Mouse (Mus musculus) c-Kit-negative CD71-positive TER-119-positive erythroid progenitor cells, embryonic 14.5 days (primary cell): ENCODE measurements around the gene Dlx2.

Experiments
- DNase-seq: peaks from one replicate; pipeline ENCODE4 v3.0.0-alpha.2; 2013; ENCODE audit warnings: low read depth, low spot score

Gene Dlx2

GRCm38 (mm10) chr2:71546640-71547071, at the start of gene Dlx2:
Dlx2 (minus strand) TSS chr2:71546754.
- no peak for DNase-seq

GRCm38 (mm10) chr2:71594466-71594865, 47.9 kb upstream of the Dlx2 start:
- no peak for DNase-seq

GRCm38 (mm10) chr2:71589114-71589513, 42.6 kb upstream of the Dlx2 start:
- no peak for DNase-seq

DNA sequence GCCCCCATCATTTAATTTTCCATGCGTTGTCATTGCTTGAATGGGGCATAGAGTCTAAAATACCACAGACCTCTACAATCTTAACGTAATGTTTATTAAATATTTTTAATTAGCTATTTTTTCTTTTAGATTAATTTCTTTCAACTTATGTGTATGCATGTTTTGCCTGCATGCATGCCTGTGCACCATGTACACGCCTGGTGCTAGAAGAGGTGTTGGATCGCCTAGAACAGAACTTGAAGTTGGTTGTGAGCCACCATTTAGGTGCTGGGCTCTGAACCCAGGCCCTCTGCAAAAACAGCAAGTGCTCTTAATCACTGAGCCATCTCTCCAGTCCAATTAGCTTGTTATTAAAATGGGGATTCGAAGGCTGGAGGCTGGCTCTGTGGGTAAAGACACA, 34.9 kb upstream of the Dlx2 start:
- no peak for DNase-seq

- DNase-seq = no peak
These were observed 34.3 kb upstream of the Dlx2 start for GRCm38 (mm10) chr2:71580632-71581466.

DNA sequence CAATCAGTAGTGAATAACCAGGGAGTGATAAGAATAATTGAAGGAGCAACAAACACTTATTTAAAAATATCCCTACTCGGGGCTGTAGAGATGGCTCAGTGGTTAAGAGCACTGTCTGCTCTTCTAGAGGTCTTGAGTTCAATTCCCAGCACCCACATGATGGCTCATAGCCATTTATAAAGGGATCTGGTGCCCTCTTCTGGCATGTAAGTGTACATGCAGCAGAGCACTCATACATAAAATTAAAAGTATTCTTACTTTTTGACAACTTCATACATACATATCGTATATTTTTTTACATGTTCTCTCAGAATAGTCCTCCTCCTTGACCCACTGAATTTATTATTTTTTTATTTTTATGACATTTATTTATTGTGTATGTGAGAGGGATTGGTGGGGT, 30.5 kb upstream of the Dlx2 start:
- DNase-seq = no peak

GRCm38 (mm10) chr2:71573736-71574135, 27.2 kb upstream of the Dlx2 start:
- no peak for DNase-seq

- DNase-seq = no peak
These were observed 19.9 kb upstream of the Dlx2 start for GRCm38 (mm10) chr2:71566466-71566865.

DNA sequence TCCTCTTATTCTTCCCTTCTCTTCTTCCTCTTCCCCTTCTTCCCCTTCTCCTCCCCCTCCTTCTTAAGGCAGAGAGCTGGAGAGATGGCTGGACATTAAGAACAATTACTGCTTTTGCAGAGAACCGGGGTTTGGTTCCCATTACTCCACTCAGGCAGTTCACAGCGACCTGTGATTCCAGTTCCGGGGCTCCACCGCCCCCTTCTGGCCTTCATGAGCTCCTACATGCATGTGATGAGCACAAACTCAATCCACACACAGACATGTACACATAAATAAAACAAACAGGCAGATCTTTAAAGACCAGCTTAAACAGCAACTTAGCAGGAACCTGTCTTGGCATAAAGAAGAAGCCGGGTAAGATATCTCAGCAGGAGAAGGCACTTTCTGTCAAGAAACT, 9.5 kb upstream of the Dlx2 start:
- DNase-seq = no peak

- no peak for DNase-seq
These were observed 5.2 kb upstream of the Dlx2 start for GRCm38 (mm10) chr2:71551704-71552103.

- no peak for DNase-seq
These were observed 3.8 kb upstream of the Dlx2 start for GRCm38 (mm10) chr2:71550330-71550729.

GRCm38 (mm10) chr2:71547829-71548228, 1.3 kb upstream of the Dlx2 start:
- peak; percentile 51 for DNase-seq

GRCm38 (mm10) chr2:71545882-71546639, 493 bp downstream of the Dlx2 start:
- no peak for DNase-seq

DNA sequence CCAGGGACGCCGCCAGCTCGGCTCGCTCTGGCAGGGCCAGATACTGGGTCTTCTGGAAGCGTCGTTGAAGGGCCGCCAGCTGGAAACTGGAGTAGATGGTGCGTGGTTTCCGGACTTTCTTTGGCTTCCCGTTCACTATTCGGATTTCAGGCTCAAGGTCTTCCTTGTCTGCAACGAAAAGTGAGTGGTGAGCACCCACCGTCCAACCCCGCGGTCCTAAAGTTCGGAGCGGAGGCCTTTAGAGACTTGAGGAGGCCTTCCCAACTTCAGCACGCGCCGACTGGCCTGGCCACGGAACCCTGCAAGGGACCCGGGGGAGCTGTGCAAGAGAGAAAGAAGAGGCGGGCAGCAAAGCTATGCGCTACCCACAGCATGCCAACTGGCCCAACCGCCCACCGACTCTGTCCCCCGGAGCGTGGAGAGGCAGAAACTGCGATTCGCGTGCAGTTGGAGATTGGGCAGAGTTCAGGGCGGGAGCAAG, 1.1 kb downstream of the Dlx2 start:
- no peak for DNase-seq

DNA sequence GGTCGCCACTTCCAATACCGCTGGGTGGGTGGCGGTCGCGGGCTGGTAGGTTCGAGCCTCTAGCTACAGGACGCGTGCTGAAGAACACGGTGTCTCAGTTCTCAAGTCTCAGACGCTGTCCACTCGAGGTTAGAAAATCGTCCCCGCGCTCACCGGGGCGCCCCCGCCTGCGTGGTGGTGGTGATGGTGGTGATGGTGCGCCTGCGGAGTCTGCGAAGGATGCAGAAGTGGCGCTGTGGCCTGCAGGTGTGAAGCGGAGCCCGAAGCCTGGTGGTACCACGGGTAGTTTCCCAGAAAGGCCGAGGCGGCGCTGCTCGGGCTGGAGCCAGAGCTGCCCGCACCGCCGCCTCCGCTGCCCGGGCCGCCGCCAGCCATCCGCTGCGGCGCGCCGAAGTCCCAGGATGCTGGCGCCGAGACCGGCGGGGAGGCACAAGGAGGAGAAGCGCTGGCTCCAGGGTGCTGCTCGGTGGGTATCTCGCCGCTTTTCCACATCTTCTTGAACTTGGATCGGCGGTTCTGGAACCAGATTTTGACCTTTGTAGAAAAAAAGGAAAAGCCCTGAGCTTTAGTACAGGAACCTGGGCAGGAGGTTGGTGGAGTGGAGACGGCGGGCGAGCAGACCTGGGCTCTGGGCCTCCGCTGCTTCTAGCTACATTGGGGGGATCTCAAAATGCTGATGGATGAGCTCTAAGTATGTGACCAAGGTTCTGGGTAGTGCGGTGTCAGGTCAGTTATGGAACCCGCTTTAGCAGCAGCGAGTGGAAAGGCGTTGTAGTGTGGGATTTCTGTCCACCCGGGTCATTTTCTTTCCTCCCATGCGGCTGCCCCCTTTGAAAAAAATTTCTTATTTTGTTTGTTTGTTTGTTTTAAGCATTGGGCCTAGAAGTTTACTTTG, 1.9 kb downstream of the Dlx2 start:
- DNase-seq = no peak

DNA sequence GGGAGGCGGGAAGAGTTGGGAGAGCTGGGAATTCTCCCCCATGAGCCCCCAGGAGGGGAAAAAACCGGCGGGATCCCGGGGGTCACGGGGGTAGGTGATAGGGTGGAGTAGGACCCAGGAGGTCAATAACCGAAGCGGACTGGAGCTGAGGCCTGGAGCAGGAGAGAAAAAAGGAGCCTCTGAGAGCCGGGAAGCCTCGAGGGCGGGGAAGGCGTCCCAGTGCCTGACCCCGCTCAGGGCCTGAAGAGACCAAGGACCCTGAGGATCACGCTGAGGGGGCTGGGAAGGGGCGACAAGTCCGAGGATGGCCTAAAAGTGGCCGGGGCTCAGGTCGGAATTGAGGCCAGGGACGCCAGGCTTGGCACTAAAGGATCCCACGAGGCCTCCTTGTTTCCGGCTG, 2.6 kb downstream of the Dlx2 start:
- DNase-seq = no peak

DNA sequence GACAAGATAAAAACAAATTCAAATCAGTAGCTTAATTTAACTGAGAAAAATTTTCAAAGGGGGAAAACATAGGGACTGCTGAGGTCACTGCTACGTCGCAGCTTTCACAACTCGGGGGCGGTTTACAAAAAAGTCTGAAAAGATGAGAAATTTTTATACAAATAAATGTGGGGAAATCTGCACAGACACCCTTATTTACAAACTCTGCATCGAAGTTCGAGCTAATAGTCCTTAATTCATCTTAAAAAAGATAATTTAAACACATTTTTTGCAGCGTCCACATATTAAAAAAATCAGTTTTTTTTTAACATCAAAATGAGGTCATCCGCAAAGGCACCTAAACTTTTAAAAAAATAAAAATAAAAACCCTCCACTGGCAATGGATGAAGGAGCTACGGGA, 3.0 kb downstream of the Dlx2 start:
- DNase-seq = no peak

DNA sequence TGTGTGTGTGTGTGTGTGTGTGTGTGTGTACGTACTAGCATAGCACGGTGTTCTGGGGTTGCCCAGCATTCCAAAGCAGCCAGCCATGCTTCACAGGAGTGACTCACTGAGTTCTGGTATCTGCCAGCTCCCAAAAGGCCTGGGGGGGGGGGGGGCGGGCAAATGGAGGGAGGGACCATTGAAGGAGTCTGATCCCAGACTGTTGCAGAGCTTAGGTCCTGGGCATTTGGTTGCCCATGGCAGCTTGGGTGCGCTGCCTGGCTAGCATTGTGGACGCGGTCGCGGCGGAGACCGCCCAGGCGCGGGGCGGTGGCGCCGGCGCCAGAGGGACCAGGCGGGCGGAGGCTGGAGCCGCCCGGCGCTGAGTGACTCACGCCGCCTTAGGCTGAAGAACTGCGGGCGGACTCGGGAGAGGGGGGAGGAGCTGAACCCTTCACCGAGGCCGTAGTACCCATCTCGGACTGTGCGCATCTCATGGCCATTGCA, 3.7 kb downstream of the Dlx2 start:
- DNase-seq = no peak

DNA sequence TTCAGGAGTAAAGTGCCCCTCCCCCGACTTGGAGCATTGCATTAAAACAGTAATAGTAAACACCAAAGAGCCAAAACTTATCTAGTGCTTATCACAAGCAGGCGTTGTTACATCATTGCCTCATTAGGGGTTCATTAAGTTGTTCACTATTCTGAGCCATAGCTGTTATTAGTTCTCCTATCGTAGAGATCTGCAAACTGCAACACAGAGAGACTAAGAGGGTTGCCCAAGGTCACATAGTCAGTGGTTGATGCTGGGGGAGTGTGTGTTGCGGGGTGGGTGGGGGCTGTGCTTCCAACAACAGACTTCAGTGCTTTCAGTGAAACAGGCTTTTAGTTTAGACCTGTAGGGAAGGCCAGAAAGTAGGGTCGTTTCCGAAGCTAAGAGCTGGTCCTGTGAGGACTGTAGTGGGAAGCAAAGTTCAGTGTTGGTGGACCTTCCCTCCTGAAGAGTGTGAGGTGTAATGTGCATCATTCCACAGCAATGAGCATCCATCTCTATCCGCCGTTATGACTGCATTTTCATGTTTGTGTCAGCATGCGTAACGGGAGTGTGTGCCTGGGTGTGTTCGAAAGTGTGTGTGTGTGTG, 4.2 kb downstream of the Dlx2 start:
- no peak for DNase-seq

- no peak for DNase-seq
These were observed 4.9 kb downstream of the Dlx2 start for GRCm38 (mm10) chr2:71541418-71542226.
